Mouse (Mus musculus) embryonic fibroblast, embryonic 13.5 days (primary cell): ENCODE measurements around the gene Phf24.

Source experiments
- CTCF ChIP-seq: IDR thresholded peaks from 2 replicates; pipeline ENCODE4 v1.5.1; 2011; ENCODE audit warnings: mild to moderate bottlenecking, control low read depth, low read length, moderate library complexity, borderline replicate concordance; ENCODE audit not compliant: insufficient read depth
- POLR2A ChIP-seq: IDR thresholded peaks from 2 replicates; pipeline ENCODE4 v1.6.1; 2011; ENCODE audit warnings: low read depth, mild to moderate bottlenecking, control low read depth, low read length, moderate library complexity

GRCm38 (mm10) chr4:42921536-42921935 is 5.1 kb downstream of the Phf24 start:
- no peak for TF ChIP-seq CTCF
- no peak for TF ChIP-seq POLR2A
